Mouse (Mus musculus) left cerebral cortex, postnatal 4 days (tissue): ENCODE measurements around the gene Aif1. TPM values are rescaled to one million over a fixed set of nuclear protein-coding genes. Genes with fewer than 3 reads are reported as not detected.
A peak's percentile ranks its signal among the peaks of the same experiment; 100 is the strongest.
"Not testable (repeated sequence)": the region's sequence is repeated elsewhere in the genome, so short reads cannot be mapped to it uniquely, and the experiment has no call there.

Experiments used
- DNase-seq: peaks from one replicate; pipeline ENCODE4 v3.0.0-alpha.2; 2022
- intact Hi-C: fragments of 180-260 bp; cut with DNase I; formaldehyde crosslinking; loops from one replicate; pipeline ENCODE4 v1.15.1; 2025
- total RNA-seq, 2 experiments: library from RNA; stranded (reverse); gene quantifications; 2 replicates each; pipeline ENCODE4 v1.2.3; 2021

Gene Aif1
- total RNA-seq, 2 experiments from 2014 or later: 2.5 to 3.6 TPM

DNA sequence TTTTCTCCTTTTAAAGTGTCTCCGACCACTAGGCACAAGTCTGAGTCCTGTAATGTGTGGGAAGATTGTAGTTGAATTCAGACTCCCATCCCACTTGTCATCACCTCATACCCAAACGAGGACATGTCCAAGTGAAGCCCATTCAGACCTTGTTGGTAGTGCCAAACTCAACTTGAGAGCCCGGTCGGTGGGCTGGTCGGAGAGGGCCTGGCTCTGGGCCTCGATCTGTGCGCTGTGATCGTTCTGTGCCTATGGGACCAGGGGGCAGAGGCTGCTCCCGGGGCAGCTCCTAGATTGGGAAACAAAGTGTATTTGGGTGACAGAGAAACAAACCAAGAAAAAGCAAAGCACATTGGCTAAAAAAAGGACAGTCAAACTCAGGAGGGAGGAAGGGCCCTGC, 22.8 kb downstream of the Aif1 start:
- no peak for DNase-seq
- intact Hi-C loops: no loop called here

DNA sequence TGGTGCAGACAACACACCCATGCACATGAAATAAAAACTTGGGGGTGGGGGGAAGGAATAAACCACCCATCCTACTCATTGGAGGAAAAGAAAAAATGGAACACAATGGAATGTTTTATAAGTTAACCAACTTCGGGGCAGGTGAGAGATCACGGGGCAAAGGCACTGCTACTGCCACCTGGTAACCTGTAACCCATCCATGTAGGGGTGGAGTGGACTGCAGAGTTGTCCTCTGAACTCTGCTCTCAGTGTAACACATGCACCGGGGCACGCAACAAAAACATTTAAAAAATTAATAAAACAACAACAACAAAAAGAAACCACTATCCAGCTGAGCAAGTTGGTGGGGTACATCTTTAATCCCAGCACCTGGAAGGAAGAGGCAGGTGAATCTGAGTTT, 23.7 kb downstream of the Aif1 start:
- DNase-seq: no peak
- intact Hi-C loops: no loop called here

DNA sequence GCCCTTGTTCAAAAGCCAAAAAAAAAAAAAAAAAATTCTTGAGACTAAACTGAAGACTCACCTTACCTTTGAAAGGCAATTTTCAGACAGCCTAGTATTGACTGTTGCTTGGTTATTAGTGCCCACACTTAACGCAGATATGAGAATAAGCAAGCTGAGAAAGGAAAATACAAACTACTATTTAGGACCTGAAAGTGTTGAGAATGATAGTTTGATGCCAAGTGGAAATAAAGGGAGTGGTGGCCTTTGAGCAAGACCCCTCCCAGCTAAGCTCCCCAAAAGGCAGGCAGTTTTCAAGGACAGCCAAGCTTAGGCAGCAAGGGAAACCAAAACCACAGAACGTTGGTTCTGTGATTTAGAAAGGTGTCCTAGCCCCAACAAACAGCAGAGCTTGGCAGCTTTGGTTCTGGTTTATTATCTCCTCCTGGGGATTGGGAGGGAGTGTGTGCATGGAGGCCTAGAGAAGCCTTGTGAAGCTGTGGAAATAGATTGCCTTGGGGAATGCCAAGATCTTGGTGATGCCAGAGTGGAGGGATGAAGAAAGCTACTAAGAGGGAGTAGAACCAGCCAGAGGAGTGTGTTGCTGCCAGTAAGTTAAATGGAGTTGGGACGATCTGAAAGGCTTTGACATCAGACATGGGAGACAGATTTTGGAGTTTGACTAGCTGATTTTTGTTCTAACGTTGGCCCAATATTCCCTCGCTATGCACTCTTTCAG, 27.8 kb downstream of the Aif1 start:
- no peak for DNase-seq
- intact Hi-C loops: no loop called here

DNA sequence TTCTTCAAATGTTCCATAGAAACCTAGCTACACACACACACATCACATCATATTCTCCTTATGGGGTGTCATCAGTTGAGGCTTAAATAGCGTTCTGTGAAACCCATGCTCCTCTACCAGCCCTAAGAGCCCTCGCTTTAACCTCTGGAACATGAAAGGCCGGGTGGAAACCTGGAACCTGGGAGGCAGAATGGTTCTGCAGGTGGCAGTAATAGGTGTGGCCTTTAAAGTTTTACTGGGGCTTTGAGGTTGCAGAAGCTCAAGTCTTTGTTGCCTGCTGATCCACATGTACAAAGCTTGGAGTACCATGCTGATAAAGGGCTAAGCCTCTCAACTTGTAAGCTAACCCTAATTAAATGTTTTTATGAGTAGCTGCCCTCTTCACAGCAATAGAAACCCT, 28.5 kb downstream of the Aif1 start:
- intact Hi-C loops: no loop called here
- no peak for DNase-seq

DNA sequence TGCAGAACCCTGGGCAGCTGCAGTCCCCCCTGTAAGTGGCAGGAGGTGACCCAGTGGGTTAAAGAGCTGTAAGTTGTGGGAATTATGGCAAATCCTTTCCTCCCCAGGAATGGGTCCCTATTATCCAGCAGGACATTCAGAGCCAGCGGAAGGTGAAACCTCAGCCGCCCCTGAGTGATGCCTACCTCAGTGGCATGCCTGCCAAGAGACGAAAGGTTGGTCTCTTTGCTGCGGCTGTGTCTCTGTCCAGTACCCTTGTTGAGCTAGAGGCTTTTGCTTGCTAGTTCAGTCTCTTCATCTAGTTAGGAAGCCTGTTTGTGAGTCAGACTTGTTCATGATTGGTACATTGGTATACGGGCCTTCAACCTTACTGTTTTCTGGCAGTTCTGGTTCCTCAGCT, 29.7 kb downstream of the Aif1 start:
- DNase-seq: no peak
- intact Hi-C loops: no loop called here

DNA sequence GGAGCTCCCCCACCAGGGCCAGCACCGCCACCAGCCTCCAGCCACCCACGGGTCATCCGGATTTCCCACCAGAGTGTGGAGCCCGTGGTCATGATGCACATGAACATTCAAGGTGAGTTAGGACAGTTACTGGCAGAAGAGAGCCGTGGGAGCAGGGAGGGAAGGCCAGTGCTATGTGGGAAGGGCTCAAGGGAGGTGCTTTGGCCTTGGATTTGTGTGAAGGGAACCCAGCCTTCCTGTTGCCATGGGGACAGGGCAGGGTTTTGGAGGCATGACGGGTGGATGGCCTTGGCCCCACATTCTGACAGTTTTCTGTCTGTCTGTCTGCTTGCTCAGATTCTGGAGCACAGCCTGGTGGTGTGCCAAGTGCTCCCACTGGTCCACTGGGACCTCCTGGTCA, 33.9 kb downstream of the Aif1 start:
- intact Hi-C loops: no loop called here
- DNase-seq: no peak

DNA sequence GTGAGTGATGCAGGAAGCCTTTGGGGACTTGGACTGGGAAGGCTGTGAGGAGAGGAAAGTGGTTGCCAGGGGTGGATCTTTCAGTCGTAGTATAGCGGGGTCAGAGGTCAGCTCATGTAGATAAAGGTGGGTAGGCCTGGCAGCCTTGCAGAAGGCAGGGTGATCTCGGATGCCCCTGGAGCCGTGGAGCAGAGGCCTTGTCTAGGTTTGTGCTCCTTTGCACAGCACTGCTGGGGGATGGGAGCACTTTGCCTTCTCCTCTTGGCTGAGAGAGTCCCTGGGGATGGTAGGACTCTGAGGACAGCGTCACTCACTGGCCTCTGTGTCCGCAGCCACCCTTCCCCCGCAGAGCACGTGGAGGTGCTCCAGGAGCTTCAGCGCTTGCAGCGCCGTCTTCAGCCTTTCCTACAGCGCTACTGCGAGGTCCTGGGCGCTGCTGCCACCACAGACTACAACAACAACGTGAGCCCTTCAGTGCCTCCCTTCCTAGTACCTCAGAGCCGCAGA, 35.3 kb downstream of the Aif1 start:
- no peak for DNase-seq
- intact Hi-C loops: no loop called here

DNA sequence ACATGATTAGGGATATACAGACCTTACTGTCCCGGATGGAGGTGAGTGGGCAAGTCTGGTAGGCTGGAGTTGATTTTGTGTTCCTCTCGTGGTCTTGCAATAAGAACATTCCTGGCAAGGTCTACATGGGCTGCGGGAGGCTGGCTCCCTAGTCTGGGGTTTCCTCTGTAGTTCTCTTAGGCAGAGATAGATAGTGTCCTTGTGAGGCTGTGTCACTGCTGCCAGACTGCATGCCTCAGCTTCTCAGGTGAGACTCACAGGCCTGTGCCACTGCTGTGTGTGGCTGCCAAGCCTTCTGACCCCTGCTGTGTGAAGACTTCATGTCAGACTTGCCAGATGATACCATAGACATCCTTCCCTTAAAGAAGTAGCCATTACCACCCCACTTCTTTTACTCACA, 36.6 kb downstream of the Aif1 start:
- intact Hi-C loops: no loop called here
- DNase-seq: no peak

DNA sequence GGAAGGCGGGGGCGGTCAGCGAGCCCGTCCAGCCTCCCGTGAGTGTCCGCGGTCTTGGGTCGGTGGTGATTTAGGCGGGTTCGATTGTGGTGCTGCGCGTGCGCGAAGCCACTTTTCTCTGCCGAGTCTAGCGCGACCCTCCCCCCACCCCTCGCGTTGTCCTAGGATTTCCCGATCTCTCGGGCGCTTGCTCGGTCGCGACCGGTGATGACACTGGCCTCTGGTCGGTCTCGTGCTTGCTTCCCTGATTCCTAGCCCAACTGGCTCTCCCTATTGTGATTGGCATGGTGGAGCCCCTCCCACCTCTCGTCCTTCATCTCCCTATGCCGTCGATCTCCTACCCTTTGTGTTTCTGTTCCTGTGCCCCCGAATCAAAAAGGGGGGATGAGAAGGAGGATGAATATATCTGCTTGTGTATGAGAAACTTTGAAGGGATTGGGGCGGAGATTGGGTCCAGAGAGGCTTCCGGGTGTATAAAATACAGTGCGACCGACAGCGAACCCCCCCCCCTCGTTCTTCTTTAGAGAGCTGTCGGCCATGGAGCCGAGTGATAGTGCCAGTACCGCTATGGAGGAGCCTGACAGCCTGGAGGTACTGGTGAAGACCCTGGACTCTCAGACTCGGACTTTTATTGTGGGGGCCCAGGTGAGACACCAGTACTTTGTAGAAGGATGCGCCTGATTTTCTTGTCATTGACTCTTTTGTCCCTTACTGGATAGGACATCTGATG, 40.1 kb downstream of the Aif1 start:
- no peak for DNase-seq
- intact Hi-C loops: no loop called here

DNA sequence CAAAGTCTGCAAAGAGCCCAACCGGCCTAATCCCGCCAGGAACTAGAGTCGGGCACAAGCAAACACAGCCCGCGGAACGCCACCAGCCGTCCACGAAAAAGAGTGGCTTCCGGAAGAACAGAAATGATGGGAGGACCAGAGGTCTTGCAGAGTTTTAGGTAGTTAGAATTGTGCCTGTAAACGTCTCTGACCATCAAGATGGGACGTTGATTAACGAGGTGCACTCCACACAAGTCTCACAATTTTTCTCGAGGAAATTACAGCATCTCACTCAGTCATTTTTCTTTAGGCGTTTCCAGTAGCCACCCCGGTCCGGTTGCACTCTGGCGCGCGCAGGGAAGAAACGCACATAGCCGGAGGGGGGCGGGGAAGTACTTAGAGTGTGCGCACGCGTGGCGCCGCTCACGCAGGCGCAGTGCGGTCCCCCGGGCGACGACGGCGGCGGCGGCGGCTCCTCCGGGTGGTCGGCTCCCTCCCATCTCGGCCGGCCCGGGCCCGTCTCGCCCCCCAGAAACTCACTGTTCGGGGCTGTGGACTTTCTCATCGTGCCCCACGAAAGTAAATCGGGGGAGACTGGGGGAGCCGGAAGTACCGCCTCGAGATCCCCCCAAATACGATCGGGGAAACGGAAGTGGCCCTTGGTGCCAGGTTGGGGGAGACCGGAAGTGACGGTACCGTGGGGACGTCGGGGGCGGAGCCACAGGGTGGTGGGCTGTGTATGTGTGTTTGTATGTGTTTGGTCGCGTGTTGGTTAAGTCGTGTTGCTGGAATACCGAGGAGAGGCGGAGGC, 40.9 kb downstream of the Aif1 start, which contains the start of gene Bag6:
Bag6 (plus strand) TSS at position 378 of the 790 bp plus-strand sequence.
- intact Hi-C loops: no loop called here
- DNase-seq: peak; percentile 97

DNA sequence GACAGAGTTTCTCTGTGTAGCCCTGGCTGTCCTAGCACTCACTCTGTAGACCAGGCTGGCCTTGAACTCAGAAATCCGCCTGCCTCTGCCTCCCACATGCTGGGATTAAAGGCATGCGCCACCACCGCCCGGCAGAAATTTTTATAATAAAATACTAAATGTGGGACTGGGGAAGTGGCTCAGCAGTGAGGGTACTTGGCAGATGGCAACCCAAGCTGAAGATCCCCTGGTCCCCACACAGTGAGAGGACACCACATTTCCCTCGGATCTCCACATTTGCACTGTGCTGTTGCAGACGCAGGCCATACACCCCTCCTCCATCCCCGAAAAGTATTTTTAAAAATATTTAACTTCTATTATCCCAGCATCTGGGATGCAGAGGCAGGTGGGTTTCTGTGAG, 42.4 kb downstream of the Aif1 start:
- intact Hi-C loops: no loop called here
- DNase-seq: no peak

DNA sequence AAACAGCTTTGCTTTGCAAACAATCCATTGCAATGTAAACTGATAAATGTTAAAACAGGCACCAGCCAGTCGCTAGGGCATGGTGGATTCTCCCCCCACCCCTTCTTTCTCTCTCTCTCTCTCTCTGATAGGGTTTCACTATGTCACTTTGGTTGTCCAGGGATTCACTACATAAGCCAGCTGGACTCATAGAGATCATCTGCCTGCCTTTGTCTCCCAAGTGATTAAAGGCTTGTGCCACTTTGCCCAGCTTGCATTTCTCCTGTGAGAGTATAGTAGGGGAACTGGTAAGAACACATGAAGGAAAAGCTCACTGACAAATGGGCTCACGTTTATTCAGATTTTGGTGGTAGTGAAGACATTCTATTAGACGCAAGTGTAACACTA, 43.7 kb downstream of the Aif1 start:
- no peak for DNase-seq
- intact Hi-C loops: no loop called here

DNA sequence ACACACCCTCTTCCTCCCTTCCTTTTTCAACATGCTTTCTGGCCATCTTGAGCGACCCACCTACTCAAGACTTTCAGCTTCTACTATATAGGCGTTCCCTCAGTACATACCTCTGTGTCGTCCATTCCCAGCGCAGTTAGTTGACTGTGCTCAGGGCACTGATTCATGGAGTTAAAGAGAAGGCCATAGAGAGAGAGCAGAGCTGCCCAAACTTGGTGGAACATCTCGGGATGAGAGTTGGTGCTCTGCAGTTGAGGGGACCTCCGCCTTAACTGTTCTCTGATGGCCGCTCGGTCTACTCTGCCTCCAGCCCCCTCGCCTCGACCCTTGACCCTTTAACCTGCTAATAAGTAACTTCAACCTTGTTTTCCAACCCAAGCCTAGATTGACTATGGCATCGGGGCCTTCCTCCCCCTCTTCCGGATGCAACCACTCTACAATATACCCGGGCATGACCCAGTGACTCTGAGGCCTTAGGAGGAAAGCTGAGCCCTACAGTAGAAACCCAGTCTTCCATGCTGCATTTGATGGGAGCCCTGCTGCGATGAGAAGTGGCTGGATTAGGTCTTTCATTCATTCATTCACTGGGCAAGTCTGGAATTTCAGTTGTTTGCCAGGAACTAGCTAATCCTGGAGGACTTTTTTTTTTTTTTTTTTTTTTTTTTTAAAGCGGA, 44.2 kb downstream of the Aif1 start, which contains the start of gene Apom:
Apom (minus strand) TSS at position 551 of the 674 bp plus-strand sequence.
- intact Hi-C loops: no loop called here
- no peak for DNase-seq

DNA sequence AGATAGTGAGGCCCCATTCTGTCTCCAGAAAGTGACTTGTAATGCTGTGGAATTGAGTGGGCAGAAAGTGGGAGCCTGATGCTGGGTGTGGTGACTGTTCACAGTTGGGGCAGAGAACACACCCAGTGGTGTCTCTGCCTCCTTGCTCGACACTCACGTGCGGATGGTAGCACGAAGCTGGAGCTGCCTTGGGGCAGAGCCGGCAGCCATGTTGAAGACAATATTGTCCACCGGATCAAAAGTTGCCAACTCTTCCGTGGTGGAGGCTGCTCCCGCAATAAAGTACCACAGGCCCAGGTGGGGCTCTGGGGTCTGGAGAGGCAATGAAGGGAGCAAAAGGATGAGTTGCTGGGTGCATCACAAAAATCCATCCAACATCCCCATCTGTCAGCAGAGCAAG, 44.8 kb downstream of the Aif1 start:
- no peak for DNase-seq
- intact Hi-C loops: no loop called here

DNA sequence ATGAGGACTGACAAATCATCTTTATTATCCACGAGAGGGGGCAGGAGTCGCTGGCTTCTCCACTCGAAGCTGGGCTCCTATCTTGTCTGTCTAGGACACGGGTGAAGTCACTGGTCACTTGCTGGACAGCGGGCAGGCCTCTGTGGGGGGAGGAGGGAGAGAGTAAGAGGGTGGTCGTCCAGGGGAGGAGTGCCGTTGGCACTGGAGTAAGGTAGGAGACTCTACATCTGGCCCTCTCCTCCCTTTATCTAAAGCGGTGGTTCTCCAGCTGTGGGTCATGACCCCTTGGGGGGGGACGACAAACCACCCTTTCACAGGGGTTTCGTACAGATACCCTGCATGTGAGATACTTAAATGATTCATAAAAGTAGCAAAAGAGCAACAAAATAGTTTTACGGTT, 46.9 kb downstream of the Aif1 start:
- no peak for DNase-seq
- intact Hi-C loops: no loop called here

DNA sequence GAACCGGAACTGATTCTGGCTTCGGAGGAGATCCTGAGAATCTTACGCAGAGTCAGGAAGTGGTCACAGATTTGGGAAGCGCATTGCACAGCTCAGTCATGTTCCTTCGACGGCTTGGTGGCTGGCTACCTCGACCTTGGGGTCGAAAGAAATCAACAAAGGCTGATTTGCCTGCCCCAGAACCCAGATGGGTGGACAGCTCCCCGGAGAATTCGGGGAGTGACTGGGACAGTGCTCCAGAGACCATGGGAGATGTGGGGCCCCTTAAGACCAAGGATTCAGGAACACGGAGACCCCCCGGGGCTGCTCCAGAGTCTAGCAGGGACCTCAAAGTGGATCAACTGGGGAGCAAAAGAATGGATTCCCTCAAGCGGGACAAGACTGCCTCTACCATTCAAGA, 48.9 kb downstream of the Aif1 start:
- no peak for DNase-seq
- intact Hi-C loops: no loop called here

DNA sequence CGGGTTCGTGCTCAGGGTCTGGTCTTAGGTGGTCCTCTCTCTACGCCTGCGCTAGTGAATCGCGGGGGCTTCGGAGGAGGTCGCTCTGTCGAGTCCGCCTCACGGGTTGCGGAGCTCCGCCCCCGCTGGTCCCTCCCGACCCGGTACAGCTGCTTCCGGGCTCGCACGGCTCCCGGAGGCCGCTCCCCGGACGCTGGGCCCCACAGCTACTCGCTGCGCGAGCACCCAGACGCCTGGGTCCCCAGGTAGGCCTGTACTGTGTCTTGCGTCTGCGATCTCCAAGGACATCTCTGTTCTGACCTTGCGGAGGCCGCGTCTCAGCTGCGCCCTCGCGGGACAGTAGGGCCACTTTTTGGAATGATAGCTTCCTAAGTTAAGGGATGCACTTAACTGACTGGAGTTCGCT, 49.7 kb downstream of the Aif1 start, which contains the start of gene D17H6S53E:
D17H6S53E (plus strand) TSS at position 168 of the 406 bp plus-strand sequence.
- intact Hi-C loops: no loop called here
- DNase-seq: peak; percentile 65

DNA sequence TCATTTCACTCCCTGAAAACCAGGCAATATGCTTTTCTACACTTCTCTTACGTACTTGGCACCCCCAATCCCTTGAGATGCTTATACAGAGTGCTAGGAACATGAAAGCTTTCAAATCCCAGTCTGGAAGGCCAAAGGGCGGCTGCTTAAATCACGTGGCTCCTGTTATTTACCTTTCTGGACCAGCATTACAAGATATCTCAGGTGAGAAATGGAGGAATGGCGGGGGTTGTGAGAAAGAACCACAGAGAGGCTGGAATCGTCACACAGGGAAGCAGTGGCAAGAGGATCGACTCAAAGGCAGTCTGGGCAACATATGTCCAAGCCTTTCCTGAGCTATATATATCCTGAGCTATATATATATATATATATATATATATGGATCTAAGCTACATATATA, 50.3 kb downstream of the Aif1 start:
- intact Hi-C loops: no loop called here
- DNase-seq: no peak

DNA sequence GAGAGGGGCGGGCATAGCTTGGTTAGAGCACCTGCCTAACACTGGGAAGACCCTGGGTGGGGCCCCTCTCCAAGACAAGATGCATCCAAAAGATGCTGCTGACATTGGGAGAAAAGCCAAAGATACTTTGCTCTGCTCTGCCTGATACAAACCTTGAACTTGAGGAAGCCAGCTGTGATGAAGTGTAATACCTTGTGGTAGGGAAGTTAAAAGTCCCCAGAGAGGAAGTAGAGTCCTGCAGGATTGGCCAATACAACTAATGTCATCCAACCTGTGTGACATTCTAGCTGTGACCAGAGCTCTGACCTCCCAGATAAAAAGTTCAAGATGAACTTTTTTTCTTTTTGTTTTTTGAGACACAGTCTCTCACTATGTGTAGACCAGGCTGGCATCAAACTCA, 50.8 kb downstream of the Aif1 start:
- DNase-seq: no peak
- intact Hi-C loops: no loop called here

DNA sequence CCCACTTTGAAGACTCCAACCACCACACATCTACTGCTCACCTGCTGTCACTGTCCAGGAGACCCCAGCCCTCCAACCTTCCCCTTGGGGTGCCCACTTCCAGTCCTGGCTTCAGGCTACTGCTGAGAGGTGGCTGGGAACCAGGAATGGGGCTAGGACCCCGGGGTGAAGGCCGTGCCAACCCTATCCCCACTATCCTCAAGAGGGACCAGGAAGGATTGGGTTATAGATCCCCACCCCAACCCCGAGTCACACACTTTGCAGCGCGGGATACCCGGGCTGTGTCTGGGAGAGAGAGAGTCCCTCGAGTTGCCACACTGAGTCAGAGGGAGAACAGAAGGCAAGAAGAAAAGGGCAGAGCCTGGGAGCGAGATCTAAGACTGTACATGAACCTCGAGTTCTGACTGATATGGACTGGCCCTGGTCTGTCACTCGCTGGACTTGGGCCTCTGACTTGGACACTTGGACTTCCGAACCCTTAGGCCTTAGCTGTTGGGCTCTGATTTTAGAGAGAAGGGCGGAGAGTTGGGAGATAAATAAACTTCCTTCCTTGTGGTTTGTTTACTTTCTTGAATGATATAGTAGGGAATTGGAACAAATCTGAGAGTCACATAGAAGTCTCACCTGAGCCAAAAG, 51.5 kb downstream of the Aif1 start:
- DNase-seq, intact Hi-C loops: not testable (repeated sequence)
